Mouse (Mus musculus) stomach, postnatal 0 days (tissue): ENCODE measurements around the gene Lpp. TPM values are rescaled to one million over a fixed set of nuclear protein-coding genes. Genes with fewer than 3 reads are reported as not detected.

Experiments
- ATAC-seq: fragments of 200-750 bp; cut with Nextera tagmentation; 2 replicates; pipeline ENCODE4 v1.8.0; 2017; ENCODE audit not compliant: low FRiP score, low TSS enrichment
- DNase-seq: peaks from one replicate; pipeline ENCODE4 v3.0.0-alpha.2; 2016; ENCODE audit warnings: low spot score
- H3K27ac ChIP-seq: fragments of 300-500 bp; sonication (generic); replicated peaks from 2 replicates; pipeline ENCODE4 v1.5.1; 2014; ENCODE audit warnings: mild to moderate bottlenecking, control low read depth
- H3K27me3 ChIP-seq: fragments of 300-500 bp; sonication (generic); 2 replicates; pipeline ENCODE4 v1.6.1; 2014; ENCODE audit warnings: low read length; ENCODE audit not compliant: control insufficient read depth, insufficient read depth
- H3K36me3 ChIP-seq: fragments of 300-500 bp; sonication (generic); 2 replicates; pipeline ENCODE4 v1.6.1; 2014; ENCODE audit warnings: low read length, mixed read lengths; ENCODE audit not compliant: control insufficient read depth, insufficient read depth
- H3K4me1 ChIP-seq: fragments of 300-500 bp; sonication (generic); replicated peaks from 2 replicates; pipeline ENCODE4 v1.6.1; 2014; ENCODE audit warnings: antibody characterized with exemption; ENCODE audit not compliant: control insufficient read depth, insufficient read depth
- H3K4me2 ChIP-seq: fragments of 300-500 bp; sonication (generic); replicated peaks from 2 replicates; pipeline ENCODE4 v1.6.1; 2014; ENCODE audit warnings: low read depth, mild to moderate bottlenecking, control low read depth, moderate library complexity
- H3K4me3 ChIP-seq: fragments of 300-500 bp; sonication (generic); 2 replicates; pipeline ENCODE4 v1.5.1; 2014; ENCODE audit warnings: low read depth, low read length, control low read depth
- H3K9ac ChIP-seq: fragments of 300-500 bp; sonication (generic); 2 replicates; pipeline ENCODE4 v1.6.1; 2014; ENCODE audit warnings: mild to moderate bottlenecking, low read length, control low read depth, mixed read lengths
- H3K9me3 ChIP-seq: fragments of 300-500 bp; sonication (generic); 2 replicates; pipeline ENCODE4 v1.6.1; 2016; ENCODE audit warnings: low read length; ENCODE audit not compliant: control insufficient read depth
- CTCF ChIP-seq: IDR thresholded peaks from 2 replicates; pipeline ENCODE4 v1.5.1; 2016; ENCODE audit warnings: antibody characterized with exemption, low read depth, mild to moderate bottlenecking, moderate library complexity
- EP300 ChIP-seq: optimal IDR thresholded peaks from 2 replicates; pipeline ENCODE3; 2016; ENCODE audit warnings: antibody characterized with exemption
- WGBS: fragments of 180-500 bp; shearing (Covaris S2); extraction: QIAGEN DNeasy Blood & Tissue Kit; methylation state at CpG from one replicate; pipeline ENCODE4 v1.1.7; 2014; 5-methylcytosine and 5-hydroxymethylcytosine counted together
- polyA plus RNA-seq: library from polyadenylated mRNA; unstranded; fragments of >200 nt; fragmentation: Nextera tagmentation; extraction: Ambion mirVana; gene quantifications from 2 replicates; pipeline ENCODE4 v1.2.1, GENCODE M21; 2015

Lpp gene
- polyA plus RNA-seq, 1 experiment from 2014 or later: 51.3 TPM

DNA sequence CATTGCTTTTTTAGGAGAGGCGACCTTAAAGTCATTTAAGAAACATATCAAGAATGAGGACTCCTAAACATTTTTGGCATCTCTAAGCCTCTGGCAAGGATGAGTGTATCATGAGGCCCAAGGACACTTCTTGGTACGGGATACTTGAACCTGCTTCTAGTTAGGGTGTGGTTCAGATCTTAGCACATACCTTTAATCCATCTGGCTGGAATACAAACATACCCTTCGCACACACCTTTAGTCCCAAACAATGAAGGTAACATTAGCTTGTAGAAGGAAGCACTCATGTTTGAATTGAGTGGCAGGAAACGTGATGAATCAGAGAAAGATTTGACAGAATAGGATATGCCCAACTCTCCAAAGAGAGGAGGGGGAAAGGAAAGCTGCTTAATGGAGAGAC, 522.2 kb downstream of the Lpp start:
- no peak overlapping the region for H3K27ac ChIP-seq
- TF ChIP-seq CTCF (no peak), EP300 (no peak)
- H3K4me1 ChIP-seq: peaks cover 5% of the 10 kb centered on the region; the same call in 1 of the 2 replicates
- H3K4me2 ChIP-seq: no peak overlapping the region
- 66% methylated on average over 4 of the region's 4 CpGs for WGBS
- no peak overlapping the region for H3K9ac ChIP-seq
- DNase-seq (no peak), ATAC-seq (no peak)
- H3K36me3 ChIP-seq: no peaks in the 10 kb centered on the region
- no peaks in the 10 kb centered on the region for H3K9me3 ChIP-seq
- H3K4me3 ChIP-seq: no peak overlapping the region
- H3K27me3 ChIP-seq: no peaks in the 10 kb centered on the region

DNA sequence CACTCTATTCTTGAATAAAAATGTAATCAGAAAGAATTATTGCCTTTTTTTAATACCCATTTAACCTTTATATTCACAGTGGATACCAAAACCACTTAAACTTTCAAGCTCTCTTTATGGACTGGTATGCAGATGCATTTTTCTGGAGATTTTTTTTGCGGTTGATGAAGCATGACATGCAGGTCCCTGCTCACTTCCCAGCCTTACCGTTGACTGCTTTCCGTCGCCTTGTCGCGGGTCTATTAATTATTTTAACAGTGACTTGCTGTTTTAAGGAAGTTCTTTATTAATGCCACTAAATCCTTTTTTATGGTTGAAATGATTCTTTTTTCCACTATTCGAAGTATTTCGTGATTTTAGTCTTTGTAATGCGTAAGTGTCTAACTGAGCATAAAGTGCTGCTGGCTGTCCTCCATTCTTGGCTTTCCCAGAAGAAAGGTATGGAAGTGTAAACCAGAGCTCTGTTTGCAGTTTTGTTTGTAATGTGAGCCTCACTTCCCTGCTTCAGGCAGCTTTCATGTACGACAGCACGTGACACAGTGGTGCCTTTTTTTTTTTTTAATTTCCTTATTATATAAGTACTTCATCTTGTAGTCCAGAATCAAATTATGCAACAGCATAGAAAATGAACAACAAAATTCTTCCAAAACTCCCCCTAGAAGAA, 526.2 kb downstream of the Lpp start:
- no peak overlapping the region for H3K9ac ChIP-seq
- no peak overlapping the region for H3K4me2 ChIP-seq
- no peak overlapping the region for H3K4me3 ChIP-seq
- ATAC-seq (no peak), DNase-seq (no peak)
- no peaks in the 10 kb centered on the region for H3K36me3 ChIP-seq
- TF ChIP-seq EP300 (no peak), CTCF (no peak)
- H3K27ac ChIP-seq: no peak overlapping the region
- H3K27me3 ChIP-seq: no peaks in the 10 kb centered on the region
- no peaks in the 10 kb centered on the region for H3K4me1 ChIP-seq
- H3K9me3 ChIP-seq: no peaks in the 10 kb centered on the region
- WGBS: 39% methylated on average over 11 of the region's 11 CpGs

DNA sequence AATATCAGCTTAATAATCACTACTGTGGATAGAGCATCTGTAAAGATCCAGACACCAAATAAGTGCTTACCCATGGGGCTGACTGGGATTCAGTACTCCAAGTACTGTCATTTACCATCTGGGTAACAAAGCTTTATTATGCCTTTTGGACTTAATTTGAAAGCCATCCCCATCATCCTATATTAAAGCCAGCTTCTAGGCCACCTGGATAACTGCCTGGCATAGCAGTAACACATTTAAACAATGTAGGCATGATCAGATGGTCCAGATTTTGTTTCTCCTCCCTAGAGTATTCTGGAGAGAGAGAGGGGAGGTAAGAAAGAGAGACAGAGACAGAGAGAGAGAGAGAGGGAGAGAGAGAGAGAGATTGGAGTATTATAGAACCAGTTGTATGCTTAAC, 536.8 kb downstream of the Lpp start:
- Histone ChIP-seq H3K4me1 (no peaks in the 10 kb centered on the region), H3K4me2 (no peak overlapping the region), H3K9ac (no peak overlapping the region), H3K9me3 (no peaks in the 10 kb centered on the region), H3K36me3 (no peaks in the 10 kb centered on the region), H3K27me3 (no peaks in the 10 kb centered on the region), H3K4me3 (no peak overlapping the region), H3K27ac (no peak overlapping the region)
- DNase-seq (no peak), ATAC-seq (no peak)
- TF ChIP-seq CTCF: no peak
- no peak for TF ChIP-seq EP300

DNA sequence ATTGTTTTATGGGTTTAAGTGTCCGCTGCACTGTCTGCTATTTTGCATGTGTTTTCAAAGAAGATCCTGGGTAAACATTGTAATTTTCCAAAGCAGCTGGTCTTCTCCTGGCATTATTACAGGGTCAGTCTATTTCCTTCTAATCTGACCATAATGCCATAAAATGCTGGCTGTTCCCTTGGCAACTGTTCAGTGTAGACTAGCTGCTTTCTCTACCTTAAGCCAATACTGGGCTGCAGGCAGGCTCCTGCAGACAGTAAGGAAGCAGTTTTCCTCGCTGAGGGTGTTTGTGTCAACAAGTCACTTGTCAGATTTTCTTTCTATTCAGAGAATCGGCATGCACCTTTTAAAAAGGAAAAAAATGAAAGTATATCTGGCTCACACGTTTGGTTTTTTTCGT, 537.3 kb downstream of the Lpp start:
- no peak for DNase-seq
- TF ChIP-seq EP300 (no peak), CTCF (no peak)
- 64% methylated on average over 5 of the region's 5 CpGs for WGBS
- Histone ChIP-seq H3K4me3 (no peak overlapping the region), H3K4me1 (no peaks in the 10 kb centered on the region), H3K4me2 (no peak overlapping the region), H3K27ac (no peak overlapping the region), H3K27me3 (no peaks in the 10 kb centered on the region), H3K9me3 (no peaks in the 10 kb centered on the region), H3K9ac (no peak overlapping the region), H3K36me3 (no peaks in the 10 kb centered on the region)
- ATAC-seq: no peak

DNA sequence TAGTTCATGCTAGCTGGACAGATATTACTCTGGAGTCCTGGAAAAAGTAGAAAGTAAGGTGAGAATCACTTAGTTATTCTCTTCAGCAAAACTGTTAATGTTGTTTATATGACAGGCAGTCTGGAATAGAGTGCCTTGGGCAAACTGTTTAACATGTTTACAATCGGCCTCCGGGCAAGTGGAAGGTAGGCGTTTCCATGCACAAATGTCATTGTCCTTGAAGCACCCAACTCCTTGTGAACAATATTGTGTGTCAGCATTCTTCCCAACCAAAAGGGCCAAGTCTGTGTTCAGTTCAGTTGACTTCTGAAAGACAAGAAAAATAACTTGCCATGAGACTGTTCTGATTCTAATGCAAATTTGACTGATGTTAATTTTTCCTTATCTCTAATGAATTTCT, 539.5 kb downstream of the Lpp start:
- TF ChIP-seq EP300 (no peak), CTCF (no peak)
- no peak overlapping the region for H3K4me3 ChIP-seq
- no peak overlapping the region for H3K27ac ChIP-seq
- no peaks in the 10 kb centered on the region for H3K36me3 ChIP-seq
- no peak overlapping the region for H3K4me2 ChIP-seq
- ATAC-seq: no peak
- no peaks in the 10 kb centered on the region for H3K4me1 ChIP-seq
- H3K9me3 ChIP-seq: no peaks in the 10 kb centered on the region
- no peak overlapping the region for H3K9ac ChIP-seq
- DNase-seq: no peak
- 50% methylated on average over 3 of the region's 3 CpGs for WGBS
- H3K27me3 ChIP-seq: no peaks in the 10 kb centered on the region

DNA sequence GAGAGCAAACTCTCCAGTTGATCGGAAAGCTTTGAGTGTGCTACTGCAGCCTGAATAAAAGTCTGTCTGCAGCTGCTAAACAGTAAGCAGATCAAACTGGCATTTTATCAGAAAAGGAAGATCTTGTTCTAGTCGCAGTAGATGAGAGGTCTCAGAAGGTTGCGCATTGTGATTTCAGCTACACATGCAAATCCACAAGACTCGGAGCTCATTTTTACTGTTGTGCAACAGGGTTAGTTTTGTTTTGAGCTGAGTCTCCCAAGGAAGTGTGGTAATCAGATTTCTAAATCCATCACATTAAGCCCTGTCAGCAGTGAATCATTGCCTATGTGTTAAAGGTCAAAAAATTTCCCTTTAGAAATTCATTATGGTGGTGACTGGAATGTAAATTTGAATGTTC, 540.4 kb downstream of the Lpp start:
- no peak overlapping the region for H3K9ac ChIP-seq
- no peak for TF ChIP-seq CTCF
- TF ChIP-seq EP300: peak; percentile 94
- no peak overlapping the region for H3K4me2 ChIP-seq
- no peaks in the 10 kb centered on the region for H3K36me3 ChIP-seq
- no peaks in the 10 kb centered on the region for H3K27me3 ChIP-seq
- ATAC-seq (peak; percentile 63; the same call in 1 of the 2 replicates), DNase-seq (no peak)
- H3K9me3 ChIP-seq: no peaks in the 10 kb centered on the region
- WGBS: 43% methylated on average over 4 of the region's 4 CpGs
- no peak overlapping the region for H3K4me3 ChIP-seq
- no peaks in the 10 kb centered on the region for H3K4me1 ChIP-seq
- peak overlapping the region; percentile 76 for H3K27ac ChIP-seq
